ENCODE assay signal across 8 mouse cellular contexts in genomic region chr9:78191736-78192135, GRCm38 (mm10). TPM values are rescaled to one million over a fixed set of nuclear protein-coding genes. Genes with fewer than 3 reads are reported as not detected.
DNase-seq lines count a peak whose midpoint lies in the region; ATAC-seq and TF ChIP-seq lines count a peak whose summit lies in the region.

No protein-coding gene starts in this region.

- no peak for TF ChIP-seq POLR2A in CH12.LX (IDR thresholded peaks at IDR 0.05; ENCODE audit: low read depth, low read length)
- no peak for TF ChIP-seq POLR2A in small intestine, adult 2 months (IDR thresholded peaks at IDR 0.05; ENCODE audit: low read depth, low read length)

- peak; percentile 18 for DNase-seq in CH12.LX (ENCODE audit: extremely low read depth)
- peak; percentile 73 to 88 for DNase-seq in adrenal gland, adult (ENCODE audit: inconsistent age in 2 of 2, low spot score in 1 of 2)
- peak; percentile 35 to 67 for DNase-seq in heart, postnatal 14 days
- DNase-seq in large intestine, adult 2 months (ENCODE audit: low read depth, low spot score): peak; percentile 73
- no peak for DNase-seq in layer of hippocampus, adult 9-10 months (ENCODE audit: low spot score)

- dilution Hi-C loops in CH12.LX (cut with MboI; ENCODE audit: extremely low pct_ligation_motif_present, extremely low pct_unique_long_range_greater_than_20kb, low sequenced_read_pairs): no loop called here

- WGBS in large intestine, adult 2 months: under 1% methylated on average over 18 of the region's 18 CpGs
- under 1% methylated on average over 18 of the region's 18 CpGs for WGBS in small intestine, adult 2 months

- no peak for TF ChIP-seq RAD21 in CH12.LX (IDR thresholded peaks at IDR 0.05; ENCODE audit: low read depth, low read length)

- in situ Hi-C loops in CH12.LX (cut with MboI; ENCODE audit: low pct_ligation_motif_present, low pct_unique_long_range_greater_than_20kb, low sequenced_read_pairs): no loop called here

- no peaks in the 10 kb centered on the region for H3K27me3 ChIP-seq in CH12.LX (replicated peaks)
- H3K27me3 ChIP-seq in small intestine, adult 2 months (ENCODE audit: control insufficient read depth, insufficient read depth, low read length): no peaks in the 10 kb centered on the region

- no peak overlapping the region for H3K27ac ChIP-seq in CH12.LX (ENCODE audit: insufficient read depth, low read depth)
- no peak overlapping the region for H3K27ac ChIP-seq in small intestine, adult 2 months (ENCODE audit: insufficient read depth, low read depth, low read length)

- peaks cover 0 to 5% of the 10 kb centered on the region in 2 experiments; a peak in 1 of 4 replicates for H3K4me1 ChIP-seq in CH12.LX (ENCODE audit: control insufficient read depth in 1 of 2, insufficient read depth in 2 of 2)
- peaks cover 11% of the 10 kb centered on the region for H3K4me1 ChIP-seq in small intestine, adult 2 months (ENCODE audit: control insufficient read depth, insufficient read depth, insufficient read length, low read length)

- H3K79me2 ChIP-seq in CH12.LX (replicated peaks; ENCODE audit: control insufficient read depth, extremely low read depth, insufficient read depth, poor library complexity, severe bottlenecking): no peaks in the 10 kb centered on the region

- no peak overlapping the region for H3K9ac ChIP-seq in CH12.LX (ENCODE audit: insufficient read depth, low read depth)

- TF ChIP-seq CTCF in CH12.LX (conservative IDR thresholded peaks at IDR 0.05 in 1 of 2, IDR thresholded peaks at IDR 0.05 in 1 of 2; ENCODE audit: low read depth in 2 of 2, low read length in 2 of 2): no peak
- peak; percentile 16; the same call in 1 of the 2 replicates for TF ChIP-seq CTCF in small intestine, adult 2 months (IDR thresholded peaks at IDR 0.05; ENCODE audit: extremely low read depth, insufficient read length, insufficient replicate concordance, low read depth, low read length)

- TF ChIP-seq EP300 in CH12.LX (IDR thresholded peaks at IDR 0.05; ENCODE audit: low read length): no peak

- H3K4me2 ChIP-seq in CH12.LX (ENCODE audit: insufficient read depth, low read depth, poor library complexity, severe bottlenecking): peak overlapping the region; percentile 55; the same call in 1 of the 2 replicates

- no peak overlapping the region for H3K4me3 ChIP-seq in CH12.LX (replicated peaks in 1 of 3; ENCODE audit: low read depth in 2 of 3, low read length in 2 of 3, poor library complexity in 1 of 3)
- H3K4me3 ChIP-seq in small intestine, adult 2 months (ENCODE audit: low read depth, low read length): peak overlapping the region; percentile 46

- no peaks in the 10 kb centered on the region for H3K36me3 ChIP-seq in CH12.LX (replicated peaks in 1 of 2; ENCODE audit: control insufficient read depth in 1 of 2, insufficient read depth in 1 of 2, low read length in 1 of 2)
- H3K36me3 ChIP-seq in small intestine, adult 2 months (ENCODE audit: control insufficient read depth, insufficient read depth, low read length): no peaks in the 10 kb centered on the region

- intact Hi-C loops in heart, postnatal 14 days (cut with DNase I): loop anchor here (5.0 kb wide), 1 partner anchor 79 kb away; no protein-coding TSS in a partner anchor

- ATAC-seq in erythroblast, adult 5-6 weeks (replicated peaks; ENCODE audit: low FRiP score, poor library complexity, severe bottlenecking): peak; percentile 76
- ATAC-seq in megakaryocyte-erythroid progenitor cell, adult 5-6 weeks (replicated peaks; ENCODE audit: low FRiP score, low TSS enrichment, poor library complexity, severe bottlenecking): peak; percentile 74

- H3K9me3 ChIP-seq in CH12.LX (replicated peaks; ENCODE audit: low read length): no peaks in the 10 kb centered on the region

TF ChIP-seq in CH12.LX, 34 proteins besides CTCF, POLR2A, EP300 and RAD21:
- TF ChIP-seq BHLHE40 (IDR thresholded peaks at IDR 0.05; ENCODE audit: low read depth, low read length): no peak
- peak; percentile 70; the same call in 1 of the 2 replicates for TF ChIP-seq MAFK (IDR thresholded peaks at IDR 0.05; ENCODE audit: insufficient replicate concordance, low read length)
- TF ChIP-seq GABPA (IDR thresholded peaks at IDR 0.05; ENCODE audit: insufficient replicate concordance, low read depth, low read length): no peak
- TF ChIP-seq E2F4 (IDR thresholded peaks at IDR 0.05; ENCODE audit: insufficient replicate concordance, low read depth, low read length): no peak
- 0 out of 2 replicates have a peak, but pooled peaks have one; percentile 32 for TF ChIP-seq TBP (conservative IDR thresholded peaks at IDR 0.05; ENCODE audit: low read depth, low read length)
- no peak for TF ChIP-seq CHD1 (IDR thresholded peaks at IDR 0.05; ENCODE audit: low read depth, low read length)
- TF ChIP-seq POLR2AphosphoS2 (IDR thresholded peaks at IDR 0.05; ENCODE audit: low read depth, low read length): no peak

RNA-seq across cellular contexts. Expression of gene Gsta4, which starts 9.2 kb away (rescaled TPM):
- 0.50 and 0.85 TPM in 2 replicates for total RNA-seq in CH12.LX (2012; rRNA removed)
- not detected in 2 replicates for total RNA-seq in CH12.LX (2014; rRNA removed)
- 0.47 and 1.2 TPM in 2 replicates for polyA plus RNA-seq in CH12.LX (2012; ENCODE audit: insufficient read length, low read depth)
- total RNA-seq in erythroblast, adult 5-6 weeks (2015; ENCODE audit: low replicate concordance): 1.7 TPM in 1 of 2 replicates, not detected in the other
- total RNA-seq in erythroblast, adult 5-6 weeks (2017; ENCODE audit: low replicate concordance): not detected in 2 replicates
- total RNA-seq in heart, postnatal 14 days (2021): 10 to 100 TPM; 60.1 to 70.6 TPM
- 9.5 and 11.3 TPM in 2 replicates for polyA plus RNA-seq in large intestine, adult 2 months (2012; rRNA removed)
- 6.5 and 8.4 TPM in 2 replicates for total RNA-seq in megakaryocyte-erythroid progenitor cell, adult 5-6 weeks (2014; fragmentation: Nextera tagmentation)
- 11.5 and 13.0 TPM in 2 replicates for total RNA-seq in megakaryocyte-erythroid progenitor cell, adult 5-6 weeks (2017)
- 6.3 and 66.9 TPM in 2 replicates for polyA plus RNA-seq in small intestine, adult 2 months (2012; rRNA removed)

RNA-seq across cellular contexts. Expression of gene Gsta1, which starts 38.7 kb away (rescaled TPM):
- not detected in 2 replicates for total RNA-seq in CH12.LX (2012; rRNA removed)
- total RNA-seq in CH12.LX (2014; rRNA removed): not detected in 2 replicates
- polyA plus RNA-seq in CH12.LX (2012; ENCODE audit: insufficient read length, low read depth): not detected in 2 replicates
- not detected in 2 replicates for total RNA-seq in erythroblast, adult 5-6 weeks (2015; ENCODE audit: low replicate concordance)
- total RNA-seq in erythroblast, adult 5-6 weeks (2017; ENCODE audit: low replicate concordance): not detected in 2 replicates
- total RNA-seq in heart, postnatal 14 days (2021): under 1 TPM in 1 of 2 experiments, not detected in 1; 0.55 TPM
- polyA plus RNA-seq in large intestine, adult 2 months (2012; rRNA removed): 13.2 and 27.3 TPM in 2 replicates
- total RNA-seq in megakaryocyte-erythroid progenitor cell, adult 5-6 weeks (2014; fragmentation: Nextera tagmentation): not detected in 2 replicates
- total RNA-seq in megakaryocyte-erythroid progenitor cell, adult 5-6 weeks (2017): not detected in 2 replicates
- polyA plus RNA-seq in small intestine, adult 2 months (2012; rRNA removed): 14.6 and 148 TPM in 2 replicates
